Mouse (Mus musculus) thymus, adult 2 months (tissue): ENCODE data around the gene Zfp592.

Experiments
- CTCF ChIP-seq: fragments of 200-500 bp; IDR thresholded peaks from 2 replicates; pipeline ENCODE4 v1.5.1; 2012; ENCODE audit warnings: mild to moderate bottlenecking, control low read depth, low read length, moderate library complexity, borderline replicate concordance; ENCODE audit not compliant: control insufficient read depth, poor library complexity, insufficient read depth; ENCODE audit errors: extremely low read depth
- POLR2A ChIP-seq: fragments of 200-500 bp; IDR thresholded peaks from 2 replicates; pipeline ENCODE4 v1.6.1; 2012; ENCODE audit warnings: mild to moderate bottlenecking, low read length, control low read depth, moderate library complexity; ENCODE audit not compliant: control insufficient read depth, poor library complexity, insufficient read depth; ENCODE audit errors: extremely low read depth

DNA sequence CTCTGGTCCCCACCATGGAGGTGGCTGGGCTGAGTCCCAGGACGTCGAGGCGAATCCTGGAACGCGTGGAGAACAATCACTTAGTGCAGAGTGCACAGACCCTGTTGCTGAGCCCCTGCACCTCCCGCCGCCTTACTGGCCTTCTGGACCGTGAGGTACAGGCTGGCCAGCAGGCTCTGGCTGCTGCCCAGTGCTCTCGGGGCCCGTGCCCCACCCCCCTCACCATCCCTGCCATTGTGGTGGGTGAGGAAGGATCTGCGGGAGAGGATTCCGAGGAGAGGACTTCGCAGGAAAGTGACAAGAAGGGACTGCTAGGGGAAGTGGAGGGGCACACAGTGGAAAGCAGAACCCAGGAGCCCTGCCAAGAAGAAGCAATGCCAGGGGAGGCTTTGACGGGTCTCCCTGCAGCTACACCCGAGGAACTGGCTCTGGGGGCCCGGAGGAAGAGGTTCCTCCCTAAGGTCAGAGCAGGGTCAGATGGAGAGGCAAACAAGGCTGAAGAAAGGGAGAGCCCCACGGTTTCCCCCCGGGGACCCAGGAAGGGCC, 100.0 kb downstream of the Zfp592 start:
- TF ChIP-seq POLR2A (no peak), CTCF (no peak)
